Mouse (Mus musculus) liver, embryonic 14.5 days (tissue): ENCODE results near the gene Atg2a. TPM values are rescaled to one million over a fixed set of nuclear protein-coding genes. Genes with fewer than 3 reads are reported as not detected.
A peak's percentile ranks its signal among the peaks of the same experiment; 100 is the strongest.

Source experiments
- ATAC-seq: fragments of 200-750 bp; cut with Nextera tagmentation; 2 replicates; pipeline ENCODE4 v1.8.0; 2017; ENCODE audit warnings: moderate number of reproducible peaks, mild to moderate bottlenecking, moderate library complexity; ENCODE audit not compliant: insufficient read depth
- DNase-seq, 3 experiments: peaks; one replicate each; pipeline ENCODE4 v3.0.0-alpha.2; 2012 to 2013; ENCODE audit warnings: low read depth in 3 of 3, low spot score in 3 of 3
- H3K27ac ChIP-seq: fragments of 300-500 bp; sonication (generic); 2 replicates; pipeline ENCODE4 v1.5.1; 2014; ENCODE audit warnings: moderate library complexity, mild to moderate bottlenecking, control low read depth, inconsistent platforms
- H3K27me3 ChIP-seq: fragments of 300-500 bp; sonication (generic); 2 replicates; pipeline ENCODE4 v1.6.1; 2014; ENCODE audit warnings: mild to moderate bottlenecking, low read length, moderate library complexity; ENCODE audit not compliant: control insufficient read depth, insufficient read depth
- H3K36me3 ChIP-seq: fragments of 300-500 bp; sonication (generic); replicated peaks from 2 replicates; pipeline ENCODE4 v1.6.1; 2014; ENCODE audit warnings: low read depth; ENCODE audit not compliant: control insufficient read depth, insufficient read depth
- H3K4me1 ChIP-seq, 2 experiments: fragments of 200-500 bp in 1 of 2; fragments of 300-500 bp in 1 of 2; sonication (generic) in 1 of 2; replicated peaks; 2 replicates each; pipeline ENCODE4 v1.6.1; 2012 to 2014; ENCODE audit warnings: antibody characterized with exemption in 1 of 2, inconsistent platforms in 1 of 2, low read length in 1 of 2; ENCODE audit not compliant: control insufficient read depth in 2 of 2, insufficient read depth in 2 of 2
- H3K4me2 ChIP-seq: fragments of 300-500 bp; sonication (generic); 2 replicates; pipeline ENCODE4 v1.6.1; 2014; ENCODE audit warnings: low read depth, mild to moderate bottlenecking, control low read depth, moderate library complexity
- H3K4me3 ChIP-seq, 2 experiments: fragments of 200-500 bp in 1 of 2; fragments of 300-500 bp in 1 of 2; sonication (generic) in 1 of 2; 2 replicates each; pipeline ENCODE4 v1.5.1; 2012 to 2014; ENCODE audit warnings: low read depth in 2 of 2, low read length in 2 of 2, mild to moderate bottlenecking in 2 of 2, control low read depth in 1 of 2, inconsistent platforms in 1 of 2, moderate library complexity in 1 of 2; ENCODE audit not compliant: insufficient read depth in 1 of 2
- H3K9ac ChIP-seq: fragments of 300-500 bp; sonication (generic); replicated peaks from 2 replicates; pipeline ENCODE4 v1.6.1; 2014; ENCODE audit warnings: mild to moderate bottlenecking, control low read depth, moderate library complexity
- H3K9me3 ChIP-seq: fragments of 300-500 bp; sonication (generic); 2 replicates; pipeline ENCODE4 v1.6.1; 2016; ENCODE audit warnings: low read length, mixed read lengths; ENCODE audit not compliant: control insufficient read depth
- CTCF ChIP-seq: IDR thresholded peaks from 2 replicates; pipeline ENCODE4 v1.5.1; 2016; ENCODE audit warnings: antibody characterized with exemption, low read depth, control low read depth
- EP300 ChIP-seq: IDR thresholded peaks from 2 replicates; pipeline ENCODE4 v1.6.1; 2016; ENCODE audit warnings: antibody characterized with exemption, low read depth
- WGBS: fragments of 180-500 bp; shearing (Covaris S2); extraction: QIAGEN DNeasy Blood & Tissue Kit; methylation state at CpG from one replicate; pipeline ENCODE4 v1.1.7; 2014; ENCODE audit not compliant: insufficient replicate concordance; 5-methylcytosine and 5-hydroxymethylcytosine counted together
- polyA plus RNA-seq, 2 experiments: library from polyadenylated mRNA; depleted of rRNA in 1 of 2; stranded (reverse) in 1 of 2; unstranded in 1 of 2; fragments of >200 nt; fragmentation: Nextera tagmentation in 1 of 2; extraction: Ambion mirVana in 1 of 2; gene quantifications; 2 replicates each; pipeline versions ENCODE4 v1.2.1 to v1.2.3; 2012 to 2014

The Atg2a gene
- polyA plus RNA-seq, 2 experiments, result 4.4 to 5.0 TPM

- Histone ChIP-seq H3K36me3 (peaks cover 8% of the 10 kb centered on the region), H3K9me3 (no peaks in the 10 kb centered on the region), H3K4me2 (no peak overlapping the region), H3K27me3 (no peaks in the 10 kb centered on the region), H3K4me1 (peaks cover 44 to 69% of the 10 kb centered on the region in 2 experiments), H3K9ac (no peak overlapping the region; the same call in 1 of the 2 replicates), H3K4me3 (no peak overlapping the region), H3K27ac (peak overlapping the region; percentile 36)
- no peak for DNase-seq
- WGBS, result 58% methylated on average over 6 of the region's 6 CpGs
- no peak for ATAC-seq
- no peak for TF ChIP-seq EP300
- no peak for TF ChIP-seq CTCF
These were observed 62.4 kb downstream of the Atg2a start for GRCm38 (mm10) chr19:6303831-6304230.

GRCm38 (mm10) chr19:6304787-6305516, 63.5 kb downstream of the Atg2a start:
- DNase-seq (peak; percentile 74 to 86 (median 78)), ATAC-seq (peak; percentile 16; the same call in 1 of the 2 replicates)
- H3K4me2 ChIP-seq, result no peak overlapping the region
- no peak overlapping the region for H3K9ac ChIP-seq
- peaks cover 33 to 58% of the 10 kb centered on the region in 2 experiments for H3K4me1 ChIP-seq
- H3K36me3 ChIP-seq, result no peaks in the 10 kb centered on the region
- H3K4me3 ChIP-seq, result no peak overlapping the region
- peak; percentile 99 for TF ChIP-seq CTCF
- no peak; the same call in 1 of the 2 replicates for TF ChIP-seq EP300
- H3K27me3 ChIP-seq, result no peaks in the 10 kb centered on the region
- WGBS, result 18% methylated on average over 5 of the region's 5 CpGs
- peak overlapping the region; percentile 35 for H3K27ac ChIP-seq
- H3K9me3 ChIP-seq, result no peaks in the 10 kb centered on the region

GRCm38 (mm10) chr19:6305517-6306115, 64.1 kb downstream of the Atg2a start:
- peak overlapping the region; percentile 85 for H3K4me2 ChIP-seq
- DNase-seq (no peak), ATAC-seq (no peak)
- no peaks in the 10 kb centered on the region for H3K9me3 ChIP-seq
- H3K27ac ChIP-seq, result peak overlapping the region; percentile 61
- H3K36me3 ChIP-seq, result no peaks in the 10 kb centered on the region
- H3K27me3 ChIP-seq, result no peaks in the 10 kb centered on the region
- H3K4me1 ChIP-seq, result peaks cover 26 to 52% of the 10 kb centered on the region in 2 experiments
- no peak for TF ChIP-seq CTCF
- TF ChIP-seq EP300, result no peak
- peak overlapping the region; percentile 70 to 81 for H3K4me3 ChIP-seq
- 55% methylated on average over 8 of the region's 8 CpGs for WGBS
- H3K9ac ChIP-seq, result peak overlapping the region; percentile 75

GRCm38 (mm10) chr19:6306137-6306551, 64.7 kb downstream of the Atg2a start, which contains the start of gene Cdc42bpg:
Cdc42bpg (plus strand) TSS chr19:6306456.
- Histone ChIP-seq H3K4me2 (peak within 1 kb of the TSS; percentile 85), H3K9me3 (no peaks in the 10 kb centered on the region), H3K9ac (peak within 1 kb of the TSS; percentile 75), H3K36me3 (no peaks in the 10 kb centered on the region), H3K27ac (peak within 1 kb of the TSS; percentile 61), H3K4me1 (peaks cover 21 to 47% of the 10 kb centered on the region in 2 experiments), H3K27me3 (no peaks in the 10 kb centered on the region), H3K4me3 (peak within 1 kb of the TSS; percentile 70 to 81)
- TF ChIP-seq CTCF, result no peak
- no peak for TF ChIP-seq EP300
- WGBS, result 2% methylated on average over 38 of the region's 38 CpGs
- DNase-seq (peak; percentile 69 to 73 (median 71)), ATAC-seq (peak; percentile 84)

GRCm38 (mm10) chr19:6306586-6306985, 65.1 kb downstream of the Atg2a start:
- peak; percentile 48 to 74 (median 51) for DNase-seq
- H3K4me3 ChIP-seq, result peak overlapping the region; percentile 70 to 81
- H3K4me1 ChIP-seq, result peaks cover 17 to 44% of the 10 kb centered on the region in 2 experiments
- peak overlapping the region; percentile 61; the same call in 1 of the 2 replicates for H3K27ac ChIP-seq
- ATAC-seq, result peak; percentile 64
- H3K27me3 ChIP-seq, result no peaks in the 10 kb centered on the region
- H3K9me3 ChIP-seq, result no peaks in the 10 kb centered on the region
- WGBS, result under 1% methylated on average over 34 of the region's 34 CpGs
- TF ChIP-seq CTCF, result peak; percentile 90
- no peak for TF ChIP-seq EP300
- H3K4me2 ChIP-seq, result peak overlapping the region; percentile 85
- peak overlapping the region; percentile 75 for H3K9ac ChIP-seq
- H3K36me3 ChIP-seq, result no peaks in the 10 kb centered on the region
